Mouse (Mus musculus): ENCODE measurements around the gene 4933406M09Rik. TPM values are rescaled to one million over a fixed set of nuclear protein-coding genes. Genes with fewer than 3 reads are reported as not detected.

4933406M09Rik gene
- total RNA-seq (2015) (not detected in 2 replicates), total RNA-seq (2017) (not detected in 2 replicates)

DNA sequence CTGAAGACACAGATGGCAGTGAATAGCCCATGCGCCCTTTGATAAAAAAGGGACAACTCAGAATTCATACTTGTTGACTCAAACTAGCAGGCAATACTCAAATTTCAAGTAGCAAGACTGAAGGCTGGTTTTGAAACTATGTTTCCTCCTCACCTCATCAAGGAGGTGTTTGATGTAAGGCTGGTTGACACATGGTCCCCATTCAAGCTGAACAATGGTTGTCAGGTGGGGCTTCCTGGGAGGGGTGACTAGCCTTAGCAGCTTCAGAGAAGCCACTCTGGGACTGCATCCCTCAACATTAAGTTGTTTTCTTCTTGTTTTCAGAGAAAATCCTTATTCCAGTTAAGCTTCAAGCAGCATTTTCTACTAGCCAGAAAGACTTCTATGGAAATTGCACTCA lies at the start of gene 4933406M09Rik:
Gene 4933406M09Rik (plus strand): TSS at position 275 of the 400 bp plus-strand sequence.
- no peak for ATAC-seq (ENCODE audit: poor library complexity, severe bottlenecking)

DNA sequence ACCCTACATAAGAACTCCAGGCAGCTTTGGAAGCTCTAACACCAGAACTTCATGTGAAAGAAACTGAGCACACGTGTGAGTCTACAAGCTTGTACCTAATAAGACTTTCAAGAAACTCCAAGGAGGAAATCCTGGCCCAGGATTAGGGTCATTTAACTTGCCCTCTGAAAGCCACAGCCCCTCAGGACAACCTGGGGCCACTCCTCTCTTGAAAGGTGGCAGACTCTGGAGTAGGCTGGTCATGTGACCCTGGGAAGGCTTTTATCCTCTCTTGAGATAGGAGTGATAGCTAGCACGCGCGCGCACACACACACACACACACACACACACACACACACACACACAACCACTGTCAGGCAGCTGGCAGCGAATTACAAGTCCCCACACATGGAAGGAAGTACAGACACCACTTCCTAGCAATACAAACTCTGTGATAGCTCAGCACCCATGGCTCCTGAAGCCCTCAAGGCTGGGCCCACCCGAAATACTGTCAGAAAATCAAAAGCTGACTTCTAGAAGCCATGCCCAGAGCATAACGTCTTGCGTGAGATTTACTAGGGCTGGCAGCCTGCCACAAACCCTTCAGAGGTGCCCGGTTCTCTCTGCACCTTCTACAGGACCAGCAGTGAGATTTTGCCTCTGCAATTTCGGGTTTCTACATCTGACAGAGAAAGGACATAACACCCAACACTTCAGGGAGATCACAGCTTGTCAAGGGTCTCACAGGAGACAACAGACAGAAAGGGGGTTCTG lies 48.6 kb upstream of the 4933406M09Rik start:
- ATAC-seq (ENCODE audit: poor library complexity, severe bottlenecking), result no peak

DNA sequence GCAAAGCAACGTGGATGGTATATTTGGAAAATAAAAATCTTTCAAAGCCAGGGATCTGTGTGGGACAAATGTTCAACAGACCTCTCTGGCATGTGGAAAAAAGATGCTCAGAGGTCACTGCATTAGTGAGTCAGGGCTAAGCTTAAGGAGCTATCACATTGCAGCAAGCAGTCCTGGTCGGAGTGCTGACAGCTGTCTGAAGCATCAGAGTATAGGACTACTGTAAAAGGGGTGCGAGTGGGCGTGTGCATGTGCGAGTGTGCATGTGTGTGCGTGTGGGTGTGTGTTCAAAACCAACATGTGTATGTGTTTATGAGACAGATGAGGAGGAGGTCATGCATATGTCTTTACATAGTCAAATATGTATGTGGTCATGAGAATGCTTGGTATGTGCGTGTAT lies 46.6 kb upstream of the 4933406M09Rik start:
- no peak for ATAC-seq (ENCODE audit: poor library complexity, severe bottlenecking)

DNA sequence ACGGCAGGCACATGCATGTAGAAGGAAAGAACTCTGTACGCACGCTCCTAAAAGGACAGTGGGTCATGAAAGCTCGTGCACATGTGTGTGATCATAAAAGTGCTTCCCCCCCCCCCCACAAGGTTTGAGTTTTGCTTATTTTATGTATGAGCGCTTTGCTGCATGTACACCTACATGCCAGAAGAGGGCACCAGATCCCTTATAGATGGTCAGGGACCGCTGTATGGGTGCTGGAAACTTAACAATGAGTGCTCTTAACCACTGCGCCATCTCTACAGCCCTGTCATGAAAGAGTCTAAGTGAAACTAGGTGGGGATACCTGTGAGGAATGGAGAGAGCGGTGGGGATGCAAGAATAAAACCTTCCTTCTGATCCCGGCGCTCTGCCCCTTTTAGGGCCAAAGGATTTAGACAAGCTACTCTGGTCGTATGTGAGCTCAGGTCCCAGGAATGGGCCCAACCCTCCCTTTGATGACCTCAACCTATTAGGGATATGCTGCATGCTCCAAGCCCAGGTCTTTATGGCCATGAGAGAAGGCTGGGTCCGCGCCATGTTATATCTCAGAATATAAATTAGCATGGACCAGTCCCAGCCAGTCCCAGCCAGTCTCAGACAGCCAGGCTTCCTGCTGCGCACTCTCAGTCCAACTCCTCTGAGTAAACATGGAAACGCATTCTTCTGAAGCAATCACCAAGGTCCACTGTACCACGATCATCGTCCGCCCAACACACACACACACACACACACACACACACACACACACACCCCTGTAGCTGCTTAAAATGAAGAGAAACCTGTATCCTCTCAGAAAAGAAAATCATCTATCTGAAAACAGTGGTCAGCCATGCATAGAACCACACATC lies 45.8 kb upstream of the 4933406M09Rik start:
- no peak for ATAC-seq (ENCODE audit: poor library complexity, severe bottlenecking)

DNA sequence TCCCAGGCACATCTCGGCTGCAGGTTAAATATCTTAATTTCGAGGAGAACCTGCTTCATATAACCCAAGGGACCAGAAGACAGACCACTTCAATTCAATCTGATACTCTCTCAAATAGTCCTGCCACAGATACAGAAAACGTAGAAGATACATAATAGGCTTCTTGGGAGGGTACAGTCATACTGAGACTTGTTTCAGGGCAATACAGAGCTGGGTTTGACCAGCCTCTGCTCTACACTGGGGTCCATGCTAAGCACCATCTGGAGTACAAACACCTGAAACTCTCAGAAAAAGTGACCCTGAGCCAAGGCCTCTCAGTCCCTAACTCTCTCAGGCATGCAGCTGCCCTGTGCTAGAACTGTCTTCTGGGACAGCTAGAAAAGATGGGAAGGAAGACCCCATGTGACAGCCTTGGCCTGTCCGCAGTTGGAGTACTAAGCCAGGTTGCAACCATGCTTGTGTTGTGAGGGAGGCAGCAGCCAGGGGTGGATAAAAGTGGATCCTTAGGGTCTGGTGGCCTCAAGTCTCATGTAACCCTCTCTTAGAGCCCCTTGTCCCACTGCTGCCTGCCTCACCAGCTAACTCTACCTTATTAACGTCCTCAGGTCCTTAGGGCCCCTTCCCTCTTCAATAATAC lies 44.0 kb upstream of the 4933406M09Rik start:
- ATAC-seq (ENCODE audit: poor library complexity, severe bottlenecking), result no peak

DNA sequence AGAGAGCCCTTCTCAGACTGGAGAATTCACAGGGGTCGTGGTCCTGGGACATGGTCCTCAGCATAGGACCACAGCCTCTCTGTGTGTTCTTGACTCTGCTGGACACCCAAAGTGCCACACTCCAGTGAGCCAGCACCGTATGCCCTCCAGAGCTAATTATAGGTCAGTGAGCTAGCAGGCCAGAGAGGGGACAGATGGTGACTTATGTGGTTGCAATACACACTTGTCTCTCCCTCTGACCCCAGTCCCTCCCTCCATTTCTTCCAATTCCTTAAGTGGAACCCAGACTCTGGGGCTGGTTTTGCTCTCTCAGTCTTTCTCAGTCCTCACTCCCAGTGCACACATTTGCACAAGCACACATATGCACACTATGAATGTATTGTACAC lies 43.5 kb upstream of the 4933406M09Rik start:
- no peak for ATAC-seq (ENCODE audit: poor library complexity, severe bottlenecking)

DNA sequence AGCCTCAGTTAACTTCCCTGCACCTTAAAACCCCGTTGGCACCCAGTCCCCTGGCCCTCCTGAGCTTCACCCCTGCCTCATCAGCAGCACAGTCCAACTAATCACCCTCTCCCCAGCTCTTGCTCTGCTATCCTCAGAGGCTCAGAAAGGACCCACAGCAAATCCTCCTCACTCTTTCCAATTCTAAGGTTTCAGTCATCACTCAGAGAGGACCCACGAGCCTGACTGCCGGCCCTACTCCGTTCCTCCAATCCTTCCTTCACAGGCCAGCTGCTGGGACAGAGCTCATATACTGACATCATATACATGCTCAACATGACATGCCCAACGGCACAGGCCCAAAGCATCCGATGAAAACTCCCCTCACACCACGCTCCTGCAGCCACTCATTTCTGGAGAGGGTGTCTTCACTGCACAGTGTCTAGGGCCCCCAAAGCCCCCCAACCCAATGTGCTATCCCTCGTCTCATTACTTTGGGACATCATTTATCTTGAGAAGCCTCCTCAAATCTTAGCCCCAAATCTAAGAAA lies 42.9 kb upstream of the 4933406M09Rik start:
- ATAC-seq (ENCODE audit: poor library complexity, severe bottlenecking), result no peak

DNA sequence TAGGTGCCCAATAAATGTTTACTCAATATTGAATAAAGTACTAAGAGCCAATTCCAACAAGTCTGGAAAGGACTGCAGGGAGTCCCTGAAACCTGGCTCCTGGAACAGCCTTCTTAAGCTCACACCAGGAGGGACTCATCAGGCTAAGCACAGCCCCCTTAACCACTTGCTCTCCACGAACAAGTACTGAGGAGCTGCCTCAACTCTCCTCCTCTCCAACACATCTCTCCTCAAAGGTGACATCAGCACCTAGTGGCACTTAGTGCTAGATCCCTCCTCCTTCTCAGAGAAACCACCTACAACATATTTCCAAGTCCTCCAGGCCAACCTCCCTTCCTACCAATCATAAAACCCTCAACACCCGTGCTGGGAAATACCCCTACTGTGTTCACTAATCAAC lies 42.2 kb upstream of the 4933406M09Rik start:
- ATAC-seq (ENCODE audit: poor library complexity, severe bottlenecking), result no peak

DNA sequence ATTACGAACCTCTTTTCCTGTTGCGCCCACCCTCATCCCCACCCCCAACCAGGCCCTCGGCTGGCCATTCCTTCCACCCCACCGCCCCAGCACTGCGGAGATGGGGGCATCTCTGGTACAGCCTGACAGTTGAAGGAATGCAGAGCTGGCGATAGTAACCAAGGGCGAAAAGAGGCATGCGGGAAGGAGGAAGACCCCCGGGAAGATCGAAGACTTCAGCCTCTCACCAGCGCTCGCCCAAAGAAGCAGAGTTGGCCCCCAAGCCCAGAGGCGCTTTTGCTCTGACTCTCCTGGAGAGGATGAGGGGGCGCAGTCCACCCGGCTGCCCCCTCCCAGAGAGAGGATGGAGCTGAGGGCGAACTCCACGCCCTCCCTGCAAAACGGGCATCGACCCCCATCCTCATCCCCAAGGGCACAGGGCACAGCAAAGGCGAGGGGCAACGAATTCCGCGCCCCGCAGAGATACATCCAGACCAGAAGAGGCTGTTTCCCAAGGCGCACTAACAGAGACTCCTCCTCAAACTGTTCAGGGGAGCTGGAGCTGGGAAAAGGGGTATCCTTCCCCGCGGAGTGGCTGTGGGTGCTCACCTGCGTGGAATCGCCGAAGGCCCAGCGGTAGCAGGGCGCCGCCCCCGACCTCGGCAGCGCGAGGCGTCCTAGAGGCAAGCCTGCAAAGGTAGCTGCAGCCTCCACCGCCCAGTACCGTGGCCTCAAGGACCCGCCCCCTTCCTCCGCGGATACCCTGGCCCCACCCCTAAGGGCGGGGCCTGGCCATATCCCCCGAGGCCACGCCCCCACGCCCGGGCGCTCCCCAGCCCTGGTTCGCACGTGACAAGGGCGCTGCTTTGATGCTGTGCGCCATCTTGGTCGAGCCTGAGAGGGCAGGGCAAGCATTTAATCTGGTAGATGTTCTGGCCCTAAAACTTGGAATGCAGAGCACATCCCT lies 41.5 kb upstream of the 4933406M09Rik start:
- ATAC-seq (ENCODE audit: poor library complexity, severe bottlenecking), result peak; percentile 97

DNA sequence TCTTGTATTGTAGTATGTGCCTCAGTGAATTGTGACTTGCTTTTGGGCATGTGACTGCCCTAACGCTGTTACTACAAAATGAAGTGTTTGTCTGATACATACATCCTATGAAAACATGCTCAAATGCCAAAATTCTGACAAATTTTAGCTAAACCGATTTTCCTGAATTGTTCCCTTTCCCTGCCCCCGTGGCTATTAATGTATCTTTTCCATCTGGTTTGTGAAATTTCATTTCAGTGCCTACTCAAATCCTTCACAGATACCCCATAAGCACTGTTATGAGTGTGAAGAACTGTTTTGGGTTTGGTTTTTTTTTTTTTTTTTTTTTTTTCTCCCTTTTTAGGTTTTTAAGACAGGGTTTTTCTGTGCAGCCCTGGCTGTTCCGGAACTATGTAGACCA lies 40.7 kb upstream of the 4933406M09Rik start:
- ATAC-seq (ENCODE audit: poor library complexity, severe bottlenecking), result no peak

DNA sequence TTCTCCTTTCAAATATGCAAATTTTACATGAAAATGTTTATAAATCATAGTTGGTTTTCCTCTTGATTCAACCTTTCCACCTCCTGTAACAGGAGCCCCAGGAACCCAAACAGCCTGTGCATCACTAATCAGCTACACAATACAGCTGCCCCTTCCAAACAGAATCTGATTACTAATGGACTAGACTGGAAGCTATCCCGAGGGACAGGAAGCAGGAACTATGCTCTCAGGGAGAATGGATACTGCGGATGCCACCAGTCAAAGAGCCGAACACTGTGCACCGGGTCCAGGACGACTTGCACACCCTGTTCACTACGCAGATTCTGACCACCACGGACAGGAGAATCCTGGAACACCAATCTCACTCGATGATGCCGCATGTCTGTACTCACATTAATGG lies 37.9 kb upstream of the 4933406M09Rik start:
- no peak for ATAC-seq (ENCODE audit: poor library complexity, severe bottlenecking)

DNA sequence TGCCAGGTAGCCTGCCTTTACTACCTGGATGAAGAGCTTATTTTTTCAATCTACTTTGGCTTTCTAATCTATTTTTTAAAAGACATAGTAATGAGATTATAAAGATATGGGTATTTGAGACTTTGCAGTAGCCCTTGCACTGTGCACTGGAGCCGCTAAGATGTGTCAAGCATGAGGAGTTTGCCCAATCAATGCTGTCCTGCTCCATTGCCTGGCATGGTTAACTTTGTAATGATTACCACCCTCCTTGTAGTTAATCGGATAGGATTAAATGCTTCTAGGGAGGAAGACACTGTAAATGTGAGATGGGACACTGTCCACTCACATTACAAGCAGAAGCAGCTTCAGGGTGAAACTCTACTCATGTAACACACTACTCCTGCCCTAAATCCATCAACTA lies 32.4 kb upstream of the 4933406M09Rik start:
- no peak for ATAC-seq (ENCODE audit: poor library complexity, severe bottlenecking)

DNA sequence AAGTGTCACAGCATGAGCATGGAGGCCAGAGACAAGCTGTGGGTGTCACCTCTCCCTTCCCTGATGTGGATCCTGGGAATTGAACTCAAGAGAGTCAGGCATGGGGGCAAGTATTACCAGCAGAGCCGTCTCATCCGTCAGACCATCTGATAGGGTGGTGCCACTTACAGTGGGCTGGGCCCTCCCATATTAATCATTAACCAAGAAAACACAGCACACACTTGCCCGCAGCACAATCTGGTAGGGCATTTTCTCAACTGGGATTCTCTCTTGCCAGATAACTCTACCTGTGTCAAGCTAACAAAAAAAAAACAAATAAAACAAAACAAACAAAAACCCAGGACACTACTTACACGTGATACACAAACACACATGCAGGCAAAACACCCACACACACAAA lies 28.3 kb upstream of the 4933406M09Rik start:
- ATAC-seq (ENCODE audit: poor library complexity, severe bottlenecking), result no peak

DNA sequence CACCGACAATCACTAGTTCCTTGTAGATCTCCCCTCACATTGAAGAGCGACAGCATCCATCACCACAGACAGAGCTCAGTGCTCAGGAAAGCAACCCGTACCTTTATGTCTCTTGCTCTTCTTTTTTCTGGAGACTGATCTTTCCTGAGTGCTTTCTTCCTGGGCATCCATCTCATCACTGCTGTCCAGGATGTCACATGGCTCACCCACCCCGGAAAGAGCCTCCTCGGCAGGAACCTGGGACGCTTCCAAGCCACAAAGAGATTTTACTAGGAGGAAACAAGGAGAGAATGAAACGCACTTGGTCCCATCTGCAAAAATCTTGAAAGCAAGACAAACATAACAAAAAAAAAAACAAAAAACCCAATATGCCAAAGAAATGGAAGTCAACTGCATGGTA lies 25.1 kb upstream of the 4933406M09Rik start:
- ATAC-seq (ENCODE audit: poor library complexity, severe bottlenecking), result no peak

DNA sequence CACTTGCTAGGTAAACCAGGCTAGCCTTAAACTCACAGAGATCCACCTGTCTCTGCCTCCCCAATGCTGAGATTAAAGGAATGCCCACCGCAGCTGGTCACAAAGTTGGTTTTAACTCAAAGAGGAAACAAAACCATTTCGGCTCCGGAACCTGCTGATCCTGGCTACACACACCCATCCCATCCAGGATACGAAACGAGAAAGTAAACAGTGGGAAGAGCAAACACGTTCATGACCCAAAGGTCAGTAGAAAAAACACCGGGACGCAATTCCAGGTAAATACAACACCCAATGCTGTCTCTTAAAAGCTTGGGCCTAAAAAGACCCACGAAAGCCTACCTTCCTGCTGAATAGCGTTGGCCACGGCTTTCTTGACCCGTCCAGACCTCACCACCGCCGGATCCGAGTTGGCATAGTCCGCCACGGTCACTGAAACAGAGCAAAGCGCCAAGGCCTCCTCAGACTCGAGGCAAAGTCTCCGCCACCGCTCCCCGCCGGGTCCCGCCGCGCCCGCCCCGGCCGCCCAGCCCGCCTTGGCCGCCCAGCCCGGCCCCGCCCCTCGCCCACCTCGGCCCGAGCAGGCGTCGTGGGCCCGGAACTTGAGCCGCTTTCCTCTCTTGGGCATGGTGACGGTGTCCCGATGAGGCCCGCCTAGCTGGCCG lies 24.4 kb upstream of the 4933406M09Rik start:
- peak; percentile 12; the same call in 1 of the 2 replicates for ATAC-seq (ENCODE audit: poor library complexity, severe bottlenecking)

DNA sequence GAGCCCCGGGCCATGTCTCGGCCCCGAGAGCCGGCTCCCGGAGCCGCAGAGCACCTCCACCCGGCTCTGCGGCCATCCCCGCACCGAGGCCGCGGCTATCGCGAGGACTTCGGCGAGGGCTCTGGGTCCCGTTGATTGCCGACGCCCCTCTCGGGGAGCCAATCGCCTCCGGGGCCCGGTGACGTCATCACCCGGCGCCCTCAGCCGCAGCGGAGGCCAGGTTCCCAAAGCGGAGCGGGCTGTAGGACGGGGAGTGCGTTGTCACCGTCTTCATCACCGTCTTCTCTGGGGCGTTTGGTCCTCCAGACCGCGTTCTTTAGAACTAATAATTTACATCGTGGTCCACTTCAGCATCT lies 23.9 kb upstream of the 4933406M09Rik start, which contains the start of gene Tmem183a:
Gene Tmem183a (minus strand): TSS at position 123 of the 356 bp plus-strand sequence.
- ATAC-seq (ENCODE audit: poor library complexity, severe bottlenecking), result peak; percentile 100

DNA sequence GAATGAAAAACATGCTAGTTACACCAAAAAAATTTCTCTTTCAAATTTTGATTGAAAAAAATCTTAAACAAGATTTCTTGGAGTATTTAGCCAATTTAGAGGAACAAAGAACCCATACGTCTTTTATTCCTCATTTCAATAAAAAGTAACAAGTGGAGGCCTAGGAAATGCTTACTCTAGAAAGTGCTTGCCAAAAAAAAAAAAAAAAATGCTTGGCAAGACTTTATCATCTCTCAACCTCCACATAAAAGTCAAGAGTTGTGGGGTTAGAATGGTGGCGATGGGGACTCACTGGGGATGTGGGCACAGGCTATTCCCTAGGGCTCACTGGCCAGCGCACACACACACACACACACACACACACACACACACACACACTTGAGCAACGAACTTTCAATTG lies 22.5 kb upstream of the 4933406M09Rik start:
- ATAC-seq (ENCODE audit: poor library complexity, severe bottlenecking), result no peak

DNA sequence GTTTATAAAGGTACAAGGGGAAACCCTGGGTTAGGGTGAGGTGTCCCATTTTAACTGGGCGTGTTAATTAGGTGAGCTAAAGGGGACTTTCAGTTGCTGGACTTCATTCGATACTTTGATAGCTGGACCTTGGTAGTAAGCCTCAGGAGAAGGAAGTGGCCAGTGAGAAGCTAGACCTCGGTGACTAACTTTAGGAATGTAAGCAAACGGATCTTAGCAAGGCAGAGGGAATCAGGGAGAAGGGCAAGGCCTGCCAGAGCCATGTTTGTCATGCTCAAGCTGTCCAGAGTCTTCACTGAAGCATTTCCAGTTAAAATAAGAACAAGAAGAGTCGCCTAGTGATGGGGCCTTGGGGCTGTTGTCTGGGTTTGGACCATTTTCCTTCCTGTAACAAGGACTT lies 20.2 kb upstream of the 4933406M09Rik start:
- ATAC-seq (ENCODE audit: poor library complexity, severe bottlenecking), result no peak

DNA sequence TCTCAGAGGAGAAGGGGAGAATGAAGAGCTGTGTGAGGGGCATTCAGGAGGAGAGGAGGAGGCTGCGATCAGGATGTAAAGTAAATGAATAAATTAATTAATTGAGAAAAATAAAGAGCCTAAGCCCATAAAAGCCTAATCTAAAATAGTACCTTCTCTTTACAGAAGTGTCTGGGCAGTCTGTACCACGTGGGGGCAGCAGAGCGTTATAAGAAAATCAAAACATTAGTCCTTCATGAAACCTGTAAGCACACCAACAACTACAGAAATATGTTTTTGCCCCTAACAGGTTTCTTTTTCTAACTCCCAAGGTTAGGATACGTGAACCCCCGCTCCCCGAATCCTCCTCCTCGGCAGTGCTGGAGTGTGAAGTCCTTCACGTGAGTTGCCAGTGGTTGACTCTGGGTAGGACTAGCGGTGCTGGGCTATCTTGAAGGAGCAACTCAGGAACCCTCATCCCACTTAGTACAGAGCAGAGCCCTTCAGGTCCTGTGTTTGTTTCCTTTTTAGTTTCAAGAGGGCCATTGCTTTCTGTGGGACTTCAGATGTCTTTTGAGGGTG lies 16.9 kb upstream of the 4933406M09Rik start:
- peak; percentile 72 for ATAC-seq (ENCODE audit: poor library complexity, severe bottlenecking)
